Mouse (Mus musculus): ENCODE results near the gene Dnmt1.

DNA sequence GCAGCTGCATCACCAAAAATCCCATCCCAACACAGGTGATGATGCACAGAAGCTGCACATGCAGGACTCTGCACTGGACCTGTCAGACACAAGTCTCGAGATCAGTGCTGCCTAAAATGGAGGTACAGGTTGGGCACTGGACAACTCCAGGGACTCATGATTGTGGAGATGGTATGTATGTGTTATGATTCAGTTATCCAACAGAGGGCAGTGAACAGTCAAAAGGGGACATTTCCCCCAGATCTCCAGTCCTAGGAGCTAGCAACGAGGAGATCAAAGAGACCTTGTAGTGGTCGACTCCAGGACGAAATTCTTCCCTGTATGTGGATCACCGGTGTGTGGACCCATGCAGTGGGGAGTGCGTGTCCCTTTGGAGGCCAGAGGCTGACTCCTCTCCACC lies 99.8 kb downstream of the Dnmt1 start:
- TF ChIP-seq POLR2A (IDR thresholded peaks at IDR 0.05; ENCODE audit: low read depth, low read length), result no peak
- no peak for TF ChIP-seq CTCF (IDR thresholded peaks at IDR 0.05; ENCODE audit: extremely low read depth, insufficient read length, insufficient replicate concordance, low read depth, low read length)
